Mouse (Mus musculus) MEL (cell line): Measurements from ENCODE around the gene Gabra5.

ENCODE experiments used
- CTCF ChIP-seq, 3 experiments: IDR thresholded peaks in 2 of 3; conservative IDR thresholded peaks in 1 of 3; 2 replicates each; pipeline ENCODE4 v1.5.1; 2011 to 2012; ENCODE audit warnings: low read length in 3 of 3, low read depth in 2 of 3, mild to moderate bottlenecking in 2 of 3, improper control_type of control experiment in 1 of 3, inconsistent platforms in 1 of 3, mixed read lengths in 1 of 3, moderate library complexity in 1 of 3; ENCODE audit not compliant: control insufficient read depth in 1 of 3, insufficient read depth in 1 of 3, poor library complexity in 1 of 3, severe bottlenecking in 1 of 3
- E2F4 ChIP-seq: IDR thresholded peaks from 2 replicates; pipeline ENCODE4 v1.6.1; 2011; ENCODE audit warnings: low read depth, low read length, improper control_type of control experiment, borderline replicate concordance
- EP300 ChIP-seq, 2 experiments: IDR thresholded peaks; 2 replicates each; pipeline ENCODE4 v1.6.1; 2011; ENCODE audit warnings: improper control_type of control experiment in 2 of 2, low read length in 2 of 2, low read depth in 1 of 2, mild to moderate bottlenecking in 1 of 2
- GABPA ChIP-seq: IDR thresholded peaks from 2 replicates; pipeline ENCODE4 v1.6.1; 2012; ENCODE audit warnings: low read depth, mild to moderate bottlenecking, inconsistent platforms, low read length, improper control_type of control experiment, moderate library complexity
- MXI1 ChIP-seq: IDR thresholded peaks from 2 replicates; pipeline ENCODE4 v1.6.1; 2011; ENCODE audit warnings: mild to moderate bottlenecking, low read depth, low read length, improper control_type of control experiment
- MYB ChIP-seq: IDR thresholded peaks from 2 replicates; pipeline ENCODE4 v1.6.1; 2011; ENCODE audit warnings: mild to moderate bottlenecking, low read depth, low read length, improper control_type of control experiment
- POLR2A ChIP-seq, 2 experiments: IDR thresholded peaks; 2 replicates each; pipeline ENCODE4 v1.6.1; 2011 to 2012; ENCODE audit warnings: low read length in 2 of 2, mild to moderate bottlenecking in 2 of 2, control low read depth in 1 of 2, improper control_type of control experiment in 1 of 2, low read depth in 1 of 2, moderate library complexity in 1 of 2; ENCODE audit not compliant: control insufficient read depth in 1 of 2, insufficient read depth in 1 of 2, poor library complexity in 1 of 2
- POLR2AphosphoS2 ChIP-seq: IDR thresholded peaks from 2 replicates; pipeline ENCODE4 v1.6.1; 2011; ENCODE audit warnings: low read length, improper control_type of control experiment
- TCF12 ChIP-seq: IDR thresholded peaks from 2 replicates; pipeline ENCODE4 v1.6.1; 2014; ENCODE audit warnings: low read depth, mild to moderate bottlenecking, inconsistent platforms, low read length, improper control_type of control experiment, moderate library complexity

- TF ChIP-seq POLR2AphosphoS2: no peak
- TF ChIP-seq POLR2A (IDR thresholded peaks at IDR 0.05; ENCODE audit: control insufficient read depth in 1 of 2, insufficient read depth in 1 of 2, low read depth in 1 of 2, low read length in 2 of 2, poor library complexity in 1 of 2): no peak
- TF ChIP-seq CTCF (IDR thresholded peaks at IDR 0.05 in 2 of 3, conservative IDR thresholded peaks at IDR 0.05 in 1 of 3; ENCODE audit: control insufficient read depth in 1 of 3, insufficient read depth in 1 of 3, low read depth in 2 of 3, low read length in 3 of 3, poor library complexity in 1 of 3, severe bottlenecking in 1 of 3): no peak
- TF ChIP-seq E2F4: no peak
- TF ChIP-seq GABPA: no peak
- TF ChIP-seq MXI1: no peak
- no peak for TF ChIP-seq TCF12
- no peak for TF ChIP-seq EP300 (IDR thresholded peaks at IDR 0.05; ENCODE audit: low read depth in 1 of 2, low read length in 2 of 2)
- TF ChIP-seq MYB: no peak
Measured at GRCm38 (mm10) chr7:57422675-57423074, 87.2 kb downstream of the Gabra5 start.
